Mouse (Mus musculus) telencephalon, adult 2 months (tissue): ENCODE results near the gene Zmym1.
"Not testable (repeated sequence)": the region's sequence is repeated elsewhere in the genome, so short reads cannot be mapped to it uniquely, and the experiment has no call there.

ENCODE experiments used
- DNase-seq: peaks from one replicate; pipeline ENCODE4 v3.0.0-alpha.2; 2011; ENCODE audit warnings: low read depth, low spot score

Zmym1 gene

GRCm38 (mm10) chr4:127060585-127061290 lies at the start of gene Zmym1:
Gene Zmym1, minus strand, starts transcription at chr4:127061152.
- peak; percentile 62 for DNase-seq

DNA sequence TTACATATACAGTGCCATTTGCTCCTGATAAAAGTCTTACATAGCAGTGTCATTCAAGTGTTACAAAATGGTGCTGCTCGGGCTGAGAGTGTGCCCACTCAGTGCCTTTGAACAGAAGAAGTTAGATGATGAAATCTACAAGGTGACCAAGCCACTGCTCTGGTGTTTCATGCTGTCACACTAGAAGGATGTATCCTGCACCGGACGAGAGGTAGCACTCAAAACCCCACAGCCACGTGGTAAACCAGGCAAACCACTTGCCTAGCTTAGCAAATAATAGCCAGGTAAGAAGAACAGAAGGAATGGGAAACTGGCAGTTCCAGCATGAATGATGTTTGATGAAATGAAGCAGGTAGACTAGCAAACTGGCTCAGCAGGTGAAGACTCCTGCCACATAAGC lies 49.6 kb upstream of the Zmym1 start:
- no peak for DNase-seq

- DNase-seq, result no peak
Observed at GRCm38 (mm10) chr4:127107566-127107965, 46.6 kb upstream of the Zmym1 start.

GRCm38 (mm10) chr4:127099552-127099951 lies 38.6 kb upstream of the Zmym1 start:
- DNase-seq, result not testable (repeated sequence)

DNA sequence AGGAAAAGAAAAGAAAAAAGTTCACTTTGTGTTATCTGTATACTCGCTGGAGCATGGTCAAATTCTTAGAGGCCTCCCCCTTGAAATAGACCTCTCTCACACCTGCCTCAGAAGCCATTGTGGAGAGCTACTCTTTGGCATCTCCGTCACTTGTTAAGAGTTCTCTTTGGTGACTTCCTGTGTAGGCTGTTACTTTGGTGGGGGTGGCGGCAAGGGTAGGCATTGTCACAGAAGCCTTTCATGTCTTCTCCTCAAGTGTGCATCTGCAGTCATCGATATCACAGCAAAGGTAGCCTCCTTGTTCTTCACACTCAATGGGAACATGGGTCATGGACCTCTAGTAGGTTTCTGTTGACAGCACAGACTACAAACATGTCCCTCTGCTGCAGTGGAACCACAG lies 34.1 kb upstream of the Zmym1 start:
- no peak for DNase-seq

DNA sequence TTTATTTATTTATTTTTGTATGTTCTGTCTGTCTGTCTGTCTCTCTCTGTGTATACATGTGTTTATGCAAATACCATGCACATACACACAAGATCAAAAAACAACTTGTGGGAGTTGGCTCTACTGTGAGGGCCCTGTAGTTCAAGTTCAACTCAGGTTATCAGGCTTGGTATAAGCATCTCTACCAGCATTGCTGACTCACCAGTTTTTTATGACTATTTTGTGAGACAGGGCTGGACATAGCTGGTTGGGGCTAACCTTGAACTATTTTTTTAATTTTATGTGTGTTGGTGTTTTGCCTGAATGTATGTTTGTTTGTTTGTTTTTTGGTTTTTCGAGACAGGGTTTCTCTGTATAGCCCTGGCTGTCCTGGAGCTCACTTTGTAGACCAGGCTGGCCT lies 30.2 kb upstream of the Zmym1 start:
- no peak for DNase-seq

GRCm38 (mm10) chr4:127085761-127086160 lies 24.8 kb upstream of the Zmym1 start:
- DNase-seq, result no peak

GRCm38 (mm10) chr4:127083131-127083530 lies 22.2 kb upstream of the Zmym1 start:
- DNase-seq, result no peak

- DNase-seq, result no peak
Observed at GRCm38 (mm10) chr4:127080806-127081205, 19.9 kb upstream of the Zmym1 start.

DNA sequence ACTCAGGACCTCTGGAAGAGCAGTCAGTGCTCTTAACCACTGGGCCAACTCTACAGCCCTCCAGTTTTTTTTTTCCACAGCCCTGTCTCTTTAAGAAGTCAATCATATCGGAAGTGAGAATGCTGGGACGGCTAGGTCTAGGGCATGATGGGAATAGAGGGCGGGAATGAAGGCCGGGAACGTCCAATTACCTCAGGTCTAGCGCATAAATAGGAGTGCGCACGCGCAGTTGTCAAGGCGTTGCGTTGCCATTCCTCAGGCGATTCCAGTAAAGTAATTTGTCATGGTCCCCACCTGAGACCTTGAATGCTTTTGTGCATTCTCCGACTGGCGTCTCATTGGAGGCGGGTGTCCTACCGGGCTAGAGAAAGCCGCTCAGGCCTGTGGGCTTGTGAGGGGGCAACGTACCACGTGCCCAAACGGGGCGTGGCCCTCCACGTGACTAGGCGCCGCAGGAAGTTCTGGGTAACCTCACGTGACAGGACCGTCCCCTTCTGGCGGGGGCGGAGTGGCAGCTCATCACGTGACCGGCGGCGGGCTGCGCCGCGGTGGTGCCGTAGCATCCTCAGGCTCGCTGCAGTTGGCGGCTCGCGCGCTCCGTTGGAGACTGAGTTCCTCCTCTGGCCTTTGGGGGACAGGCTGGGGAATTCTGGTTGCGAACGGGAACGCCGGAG lies 16.1 kb upstream of the Zmym1 start, which contains the start of gene Zmym6:
TSS of gene Zmym6 (plus strand) at position 509 of the 674 bp plus-strand sequence.
- peak; percentile 95 for DNase-seq

- no peak for DNase-seq
Observed at GRCm38 (mm10) chr4:127074915-127075314, 14.0 kb upstream of the Zmym1 start.

DNA sequence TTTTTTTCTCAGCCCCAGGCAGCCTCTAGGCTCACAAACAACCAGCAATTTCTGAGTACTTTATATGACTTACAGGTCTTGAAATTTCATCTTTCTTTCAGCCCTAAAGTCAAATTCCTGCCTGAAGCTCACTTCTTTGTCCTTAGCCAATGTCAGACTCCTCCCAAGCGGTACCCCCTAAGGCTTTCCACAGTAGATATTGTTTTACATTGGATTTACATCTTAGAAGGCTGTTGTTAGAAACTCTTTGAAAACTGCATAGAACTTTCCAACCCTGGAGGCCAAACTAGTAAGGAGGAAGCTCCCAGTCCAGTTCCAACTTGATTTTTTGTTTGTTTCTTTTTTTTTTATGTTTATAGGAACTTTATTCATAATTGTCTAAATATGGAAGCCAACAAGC lies 3.1 kb upstream of the Zmym1 start:
- no peak for DNase-seq

GRCm38 (mm10) chr4:127054522-127055198 lies 6.3 kb downstream of the Zmym1 start:
- no peak for DNase-seq

DNA sequence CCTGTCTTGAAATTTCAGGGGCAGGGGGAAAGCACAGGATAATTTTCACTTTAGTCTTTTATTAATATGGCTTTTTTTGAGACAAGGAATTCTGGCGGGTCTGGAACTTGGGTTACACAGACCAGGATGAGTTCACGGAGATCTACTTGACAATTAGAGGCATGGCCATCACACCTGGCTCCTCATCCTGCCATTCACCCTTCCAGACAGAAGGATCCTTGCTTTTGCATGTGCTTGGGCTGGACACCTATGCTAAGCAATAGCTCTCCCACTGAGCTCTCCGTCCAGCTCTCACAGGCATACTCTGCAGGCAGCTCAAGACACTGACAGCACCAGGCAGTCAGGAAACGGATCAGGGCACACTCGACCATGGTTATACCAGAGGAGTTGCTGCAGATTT lies 7.9 kb downstream of the Zmym1 start:
- DNase-seq, result no peak

GRCm38 (mm10) chr4:127051121-127051520 lies 9.8 kb downstream of the Zmym1 start:
- DNase-seq, result no peak

DNA sequence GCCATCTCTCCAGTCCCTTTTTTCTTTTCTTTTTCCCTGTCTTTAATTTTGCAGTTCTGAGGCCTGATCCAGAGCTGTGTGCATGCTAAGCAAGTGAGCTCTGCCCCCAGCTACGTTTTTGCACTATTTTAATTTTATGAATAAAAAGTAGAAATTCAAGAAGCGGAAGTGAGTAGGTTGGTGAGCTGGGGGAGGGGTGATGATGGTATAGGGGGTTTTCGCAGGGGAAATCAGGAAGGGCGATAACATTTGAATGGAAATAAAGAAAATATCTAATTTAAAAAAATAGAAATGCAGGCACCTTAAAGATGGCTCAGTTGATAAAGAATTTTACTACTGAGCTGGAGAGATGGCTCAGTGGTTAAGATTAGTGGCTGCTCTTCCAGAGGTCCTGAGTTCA lies 17.4 kb downstream of the Zmym1 start:
- no peak for DNase-seq

DNA sequence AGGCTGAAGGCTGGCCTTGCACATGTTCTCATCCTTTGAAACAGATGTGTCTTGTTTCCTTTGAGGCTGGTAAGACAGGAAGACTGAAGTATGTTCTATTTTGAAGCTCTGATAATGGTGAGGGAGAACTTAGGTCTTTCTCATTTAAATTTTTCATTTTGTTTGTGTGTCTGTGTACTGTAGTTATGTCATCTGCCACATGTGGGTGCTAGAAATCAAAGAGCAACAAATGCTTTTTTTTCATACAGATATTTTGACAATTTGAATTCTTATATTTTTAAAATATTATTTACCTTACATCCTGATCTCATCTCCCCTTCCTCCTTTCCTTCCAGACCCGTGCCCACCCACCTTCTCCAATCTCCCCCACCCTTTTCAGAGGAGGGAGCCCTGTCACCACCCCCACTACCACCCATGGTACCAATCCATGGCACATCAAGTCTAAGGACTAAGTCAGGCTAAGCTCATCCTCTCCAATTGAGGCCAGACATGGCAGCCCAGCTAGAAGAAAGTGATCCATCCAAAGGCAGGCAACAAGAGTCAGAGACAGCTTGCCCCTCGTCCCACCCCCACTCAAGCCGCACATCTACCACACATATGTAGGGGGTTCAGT lies 21.0 kb downstream of the Zmym1 start:
- DNase-seq, result no peak

DNA sequence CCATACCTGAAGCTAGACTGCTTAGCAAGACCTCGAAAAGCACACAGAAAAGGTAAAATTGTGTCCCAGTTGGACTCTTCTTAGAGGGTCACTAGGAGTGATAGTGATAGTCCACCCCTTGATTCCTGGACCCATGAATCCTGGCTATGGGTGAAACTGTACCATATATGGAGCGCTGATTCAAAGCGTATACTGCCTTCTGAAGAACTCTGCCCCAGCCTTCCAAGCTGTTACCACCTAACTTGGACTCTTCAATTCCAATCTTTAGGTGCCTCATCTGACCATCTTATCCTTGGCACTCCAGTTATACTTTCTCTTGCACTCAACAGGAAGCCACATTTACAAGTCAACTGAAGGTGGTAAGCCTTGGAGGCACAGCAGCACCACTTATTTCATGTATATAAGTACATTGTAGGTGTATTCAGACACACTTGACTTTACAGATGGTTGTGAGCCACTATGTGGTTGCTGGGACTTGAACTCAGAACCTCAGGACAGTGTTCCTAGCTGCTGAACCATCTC lies 22.1 kb downstream of the Zmym1 start:
- DNase-seq, result no peak

GRCm38 (mm10) chr4:127037908-127038827 lies 22.8 kb downstream of the Zmym1 start:
- DNase-seq, result no peak

DNA sequence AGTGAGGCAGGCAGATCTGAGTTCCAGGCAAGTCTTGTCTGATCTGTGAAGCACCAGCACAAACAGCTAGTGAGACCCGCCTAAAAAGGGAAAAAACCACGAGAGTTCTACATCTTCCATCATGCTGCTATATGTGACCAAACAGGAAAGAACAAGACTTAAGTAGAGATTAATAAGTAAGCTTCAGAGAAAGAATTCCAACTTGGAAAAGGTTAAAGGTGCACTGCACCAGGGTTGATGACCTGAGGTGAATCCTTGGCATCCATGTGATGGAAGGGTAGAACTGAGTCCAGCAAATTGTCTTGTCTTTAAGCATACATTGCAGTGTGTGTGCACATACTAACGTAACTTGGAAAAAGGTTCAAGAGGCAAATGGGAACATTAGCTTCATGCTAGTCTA lies 23.8 kb downstream of the Zmym1 start:
- no peak for DNase-seq
